Mouse (Mus musculus) cerebellum, adult 2 months (tissue): ENCODE results near the gene Fndc5.

ENCODE experiments used
- CTCF ChIP-seq: fragments of 200-500 bp; IDR thresholded peaks from 2 replicates; pipeline ENCODE4 v1.5.1; 2011; ENCODE audit warnings: low read depth, mild to moderate bottlenecking, control low read depth, low read length, moderate library complexity, borderline replicate concordance; ENCODE audit not compliant: insufficient read depth
- POLR2A ChIP-seq: fragments of 200-500 bp; IDR thresholded peaks from 2 replicates; pipeline ENCODE4 v1.6.1; 2011; ENCODE audit warnings: low read length, control low read depth, borderline replicate concordance; ENCODE audit not compliant: insufficient read depth

- TF ChIP-seq POLR2A (no peak), CTCF (no peak)
Measured at GRCm38 (mm10) chr4:129106073-129106472, 30.7 kb upstream of the Fndc5 start.
